In the genomic region with DNA sequence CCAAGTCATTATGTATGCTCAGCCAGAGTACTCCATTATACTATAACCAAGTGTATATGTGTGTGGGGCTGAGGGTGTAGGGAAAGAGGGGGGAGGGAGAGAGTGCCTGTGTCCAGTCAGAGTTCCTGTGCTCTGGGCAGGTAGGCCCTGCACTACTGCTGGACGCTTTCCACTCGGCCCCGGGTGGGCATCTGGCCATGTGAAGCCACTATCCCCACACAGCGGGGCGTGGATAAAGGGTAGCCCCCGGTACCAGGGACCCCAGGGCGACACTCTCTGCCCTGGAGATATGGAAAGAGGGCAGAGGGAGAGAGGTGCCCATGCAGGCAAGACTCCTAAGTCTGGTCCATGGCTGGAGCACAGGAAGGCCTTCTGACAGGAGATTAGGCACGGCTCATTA, we compare ENCODE assay signal across 36 mouse cellular contexts. TPM values are rescaled to one million over a fixed set of nuclear protein-coding genes. Genes with fewer than 3 reads are reported as not detected.
"Had no signal": no experiment of that assay in that cellular context is flagged by ENCODE, and none has a peak within 500 bp of the region (broad histone marks: within the 10 kb centered on the region; RNA-seq: fewer than 3 reads in every experiment).

No protein-coding gene starts in this region.

- H3K4me1 ChIP-seq: heart, embryonic 13.5 days; hindbrain, embryonic 12.5 days; limb, embryonic 13.5 days; limb, embryonic 15.5 days; liver, embryonic 12.5 days had no signal

- H3K9ac ChIP-seq: heart, embryonic 13.5 days; heart, embryonic 15.5 days; hindbrain, embryonic 12.5 days; hindbrain, embryonic 14.5 days; limb, embryonic 13.5 days; limb, embryonic 15.5 days; liver, embryonic 12.5 days; liver, embryonic 14.5 days had no signal

- DNase-seq: gastrocnemius, adult 2 months; gastrocnemius, postnatal 10 days; gastrocnemius, postnatal 25 days; heart, adult 2 months; heart, postnatal 14 days; heart, postnatal 4 days; kidney, adult 18-20 months; kidney, adult 8-10 months; kidney, postnatal 10 days; kidney, postnatal 25 days; kidney, postnatal 4 days had no signal

- ATAC-seq: hindbrain, embryonic 16.5 days; inflammation-experienced regulatory T-cells, adult 6 months; intestine, postnatal 0 days; liver, embryonic 12.5 days had no signal

- H3K27me3 ChIP-seq: heart, embryonic 13.5 days; heart, embryonic 15.5 days; hindbrain, embryonic 12.5 days; limb, embryonic 13.5 days; limb, embryonic 15.5 days; liver, embryonic 12.5 days had no signal

- H3K36me3 ChIP-seq: heart, embryonic 13.5 days; heart, embryonic 15.5 days; hindbrain, embryonic 10.5 days; hindbrain, embryonic 12.5 days; limb, embryonic 13.5 days; limb, embryonic 15.5 days; liver, embryonic 12.5 days had no signal

- H3K27ac ChIP-seq: gastrocnemius, adult 2 months; heart, adult 2 months; heart, embryonic 13.5 days; heart, embryonic 15.5 days; hindbrain, embryonic 10.5 days; hindbrain, embryonic 12.5 days; hindbrain, embryonic 14.5 days; layer of hippocampus, adult 2 months; left cerebral cortex, adult 2 months; limb, embryonic 13.5 days; limb, embryonic 15.5 days; liver, embryonic 12.5 days; liver, embryonic 14.5 days had no signal

- H3K9me3 ChIP-seq: heart, embryonic 13.5 days; heart, embryonic 15.5 days; hindbrain, embryonic 10.5 days; hindbrain, embryonic 12.5 days; limb, embryonic 13.5 days; limb, embryonic 15.5 days; liver, embryonic 12.5 days had no signal

- H3K4me3 ChIP-seq: gastrocnemius, adult 2 months; heart, adult 2 months; heart, embryonic 13.5 days; heart, embryonic 15.5 days; hindbrain, embryonic 10.5 days; hindbrain, embryonic 12.5 days; layer of hippocampus, adult 2 months; left cerebral cortex, adult 2 months; limb, embryonic 13.5 days; limb, embryonic 15.5 days; liver, embryonic 12.5 days had no signal

- H3K4me2 ChIP-seq: heart, embryonic 11.5 days; heart, embryonic 13.5 days; heart, embryonic 15.5 days; hindbrain, embryonic 12.5 days; hindbrain, embryonic 14.5 days; limb, embryonic 13.5 days; limb, embryonic 15.5 days; liver, embryonic 12.5 days had no signal

RNA-seq across cellular contexts. Expression of gene Cyp2d9, which starts 12.0 kb away (rescaled TPM):
- total RNA-seq: gastrocnemius, adult 2 months; gastrocnemius, postnatal 25 days; granulocyte monocyte progenitor cell, adult 5-6 weeks; heart, adult 2 months; heart, postnatal 14 days; layer of hippocampus, adult 2 months; layer of hippocampus, postnatal 10 days; left cerebral cortex, adult 2 months; left cerebral cortex, postnatal 14 days; left cerebral cortex, postnatal 36 days had no signal
- polyA plus RNA-seq: frontal cortex, adult 2 months; heart, embryonic 11.5 days; heart, embryonic 13.5 days; heart, embryonic 15.5 days; heart, postnatal 0 days; hindbrain, embryonic 10.5 days; hindbrain, embryonic 12.5 days; hindbrain, embryonic 14.5 days; hindbrain, embryonic 16.5 days; inflammation-experienced regulatory T-cells, adult 6 months; intestine, postnatal 0 days; limb, embryonic 11.5 days; limb, embryonic 13.5 days had no signal

RNA-seq across cellular contexts. Expression of gene Cyp2d10, which starts 38.2 kb away (rescaled TPM):
- total RNA-seq: gastrocnemius, adult 2 months; gastrocnemius, postnatal 25 days; granulocyte monocyte progenitor cell, adult 5-6 weeks; heart, postnatal 4 days; layer of hippocampus, postnatal 25 days; left cerebral cortex, postnatal 14 days; left cerebral cortex, postnatal 36 days had no signal
- polyA plus RNA-seq: frontal cortex, adult 2 months; heart, embryonic 15.5 days; heart, postnatal 0 days; hindbrain, embryonic 10.5 days; hindbrain, embryonic 12.5 days; hindbrain, embryonic 14.5 days; hindbrain, embryonic 16.5 days; inflammation-experienced regulatory T-cells, adult 6 months; kidney, embryonic 14.5 days; limb, embryonic 11.5 days; limb, embryonic 13.5 days; limb, embryonic 15.5 days had no signal

RNA-seq across cellular contexts. Expression of gene Cyp2d11, which starts 51.4 kb away (rescaled TPM):
- total RNA-seq: gastrocnemius, adult 2 months; gastrocnemius, postnatal 10 days; granulocyte monocyte progenitor cell, adult 5-6 weeks; heart, postnatal 14 days; layer of hippocampus, postnatal 10 days; left cerebral cortex, adult 2 months; left cerebral cortex, postnatal 14 days had no signal
- polyA plus RNA-seq: frontal cortex, adult 2 months; heart, adult 2 months; heart, embryonic 11.5 days; heart, embryonic 13.5 days; heart, embryonic 15.5 days; heart, postnatal 0 days; hindbrain, embryonic 10.5 days; hindbrain, embryonic 12.5 days; hindbrain, embryonic 14.5 days; hindbrain, embryonic 16.5 days; inflammation-experienced regulatory T-cells, adult 6 months; intestine, postnatal 0 days; kidney, embryonic 14.5 days; kidney, embryonic 16.5 days; limb, embryonic 11.5 days; limb, embryonic 13.5 days; limb, embryonic 15.5 days; liver, embryonic 12.5 days had no signal
